Mouse (Mus musculus) yolk sac, embryonic 10.5 days (tissue): Measurements from ENCODE around the gene Noxred1.
"Not testable (repeated sequence)": the region's sequence is repeated elsewhere in the genome, so short reads cannot be mapped to it uniquely, and the experiment has no call there.

Source experiments
- DNase-seq: peaks from one replicate; pipeline ENCODE4 v3.0.0-alpha.2; 2017; ENCODE audit warnings: low spot score

Noxred1 gene

GRCm38 (mm10) chr12:87238632-87239031 lies at the start of gene Noxred1:
Gene Noxred1, minus strand, starts transcription at chr12:87238732.
- no peak for DNase-seq

GRCm38 (mm10) chr12:87284726-87285125 lies 46.2 kb upstream of the Noxred1 start:
- DNase-seq, result no peak

GRCm38 (mm10) chr12:87284268-87284667 lies 45.7 kb upstream of the Noxred1 start:
- DNase-seq, result no peak

- no peak for DNase-seq
Observed at GRCm38 (mm10) chr12:87283706-87284105, 45.2 kb upstream of the Noxred1 start.

GRCm38 (mm10) chr12:87282743-87283142 lies 44.2 kb upstream of the Noxred1 start:
- DNase-seq, result no peak

- DNase-seq, result no peak
Observed at GRCm38 (mm10) chr12:87281766-87282165, 43.2 kb upstream of the Noxred1 start.

GRCm38 (mm10) chr12:87279879-87280278 lies 41.3 kb upstream of the Noxred1 start:
- no peak for DNase-seq

GRCm38 (mm10) chr12:87279350-87279749 lies 40.8 kb upstream of the Noxred1 start:
- no peak for DNase-seq

- DNase-seq, result peak; percentile 29
Observed at GRCm38 (mm10) chr12:87278118-87278730, 39.7 kb upstream of the Noxred1 start.

- not testable (repeated sequence) for DNase-seq
Observed at GRCm38 (mm10) chr12:87277251-87277650, 38.7 kb upstream of the Noxred1 start.

- DNase-seq, result no peak
Observed at GRCm38 (mm10) chr12:87274853-87275831, 36.6 kb upstream of the Noxred1 start.

- no peak for DNase-seq
Observed at GRCm38 (mm10) chr12:87267682-87268081, 29.1 kb upstream of the Noxred1 start.

- DNase-seq, result no peak
Observed at GRCm38 (mm10) chr12:87266827-87267603, 28.5 kb upstream of the Noxred1 start.

- DNase-seq, result peak; percentile 97
Observed at GRCm38 (mm10) chr12:87266108-87266826, 27.7 kb upstream of the Noxred1 start, which contains the start of the genes Vipas39 and Ahsa1. Gene Vipas39, minus strand, starts transcription at chr12:87266256. Gene Ahsa1, plus strand, starts transcription at chr12:87266479.

- DNase-seq, result no peak
Observed at GRCm38 (mm10) chr12:87265444-87265843, 26.9 kb upstream of the Noxred1 start.

- DNase-seq, result no peak
Observed at GRCm38 (mm10) chr12:87260562-87260961, 22.0 kb upstream of the Noxred1 start.

- DNase-seq, result no peak
Observed at GRCm38 (mm10) chr12:87256629-87257028, 18.1 kb upstream of the Noxred1 start.

GRCm38 (mm10) chr12:87253878-87254277 lies 15.3 kb upstream of the Noxred1 start:
- no peak for DNase-seq

- DNase-seq, result no peak
Observed at GRCm38 (mm10) chr12:87250161-87250560, 11.6 kb upstream of the Noxred1 start.

GRCm38 (mm10) chr12:87236882-87237483 lies 1.5 kb downstream of the Noxred1 start:
- DNase-seq, result no peak

- DNase-seq, result no peak
Observed at GRCm38 (mm10) chr12:87230379-87230895, 8.1 kb downstream of the Noxred1 start.
